Mouse (Mus musculus) C2C12 (cell line): ENCODE measurements around the gene Acaa1b. TPM values are rescaled to one million over a fixed set of nuclear protein-coding genes. Genes with fewer than 3 reads are reported as not detected.

Source experiments
- H3K27me3 ChIP-seq: one replicate; pipeline ENCODE4 v1.6.1; 2011; ENCODE audit not compliant: control insufficient read depth, insufficient read depth, insufficient read length
- H3K36me3 ChIP-seq: one replicate; pipeline ENCODE4 v1.6.1; 2011; ENCODE audit not compliant: control insufficient read depth, insufficient read depth
- H3K4me3 ChIP-seq: one replicate; pipeline ENCODE4 v1.5.1; 2011; ENCODE audit warnings: mild to moderate bottlenecking, control low read depth; ENCODE audit not compliant: poor library complexity, insufficient read depth, severe bottlenecking
- H3K79me2 ChIP-seq: one replicate; pipeline ENCODE4 v1.6.1; 2011; ENCODE audit not compliant: control insufficient read depth, insufficient read depth
- H3K79me3 ChIP-seq: one replicate; pipeline ENCODE4 v1.6.1; 2011; ENCODE audit warnings: low read depth, control low read depth
- H3ac ChIP-seq: one replicate; pipeline ENCODE3; 2011; ENCODE audit warnings: low read depth; ENCODE audit not compliant: control insufficient read depth, insufficient read length
- CEBPB ChIP-seq: IDR thresholded peaks from one replicate; pipeline ENCODE4 v1.6.1; 2011; ENCODE audit warnings: low read depth, mild to moderate bottlenecking, control low read depth, moderate library complexity
- CTCF ChIP-seq: IDR thresholded peaks from one replicate; pipeline ENCODE4 v1.5.1; 2011; ENCODE audit not compliant: control insufficient read depth, insufficient read depth, insufficient read length
- FOSL1 ChIP-seq: IDR thresholded peaks from one replicate; pipeline ENCODE4 v1.8.0; 2011; ENCODE audit warnings: mild to moderate bottlenecking, low read length; ENCODE audit not compliant: poor library complexity, insufficient read depth, severe bottlenecking
- MAX ChIP-seq: IDR thresholded peaks from one replicate; pipeline ENCODE4 v1.6.1; 2011; ENCODE audit warnings: mild to moderate bottlenecking, control low read depth
- MYOD1 ChIP-seq: IDR thresholded peaks from one replicate; pipeline ENCODE4 v1.6.1; 2011; ENCODE audit warnings: low read depth; ENCODE audit not compliant: control insufficient read depth, insufficient read length
- MYOG ChIP-seq: IDR thresholded peaks from one replicate; pipeline ENCODE4 v1.6.1; 2011; ENCODE audit not compliant: control insufficient read depth, insufficient read length; ENCODE audit errors: extremely low read depth
- USF1 ChIP-seq: IDR thresholded peaks from one replicate; pipeline ENCODE4 v1.6.1; 2011; ENCODE audit warnings: low read depth, mild to moderate bottlenecking, control low read depth, moderate library complexity
- long read RNA-seq, 2 experiments: library from polyadenylated mRNA; unstranded; transcript quantifications; one replicate each; pipeline ENCODE4 v2.0.0; 2019 to 2020
- polyA plus RNA-seq: library from polyadenylated mRNA; unstranded; fragments of >200 nt; fragmentation: generic; extraction: Trizol; gene quantifications from one replicate; pipeline ENCODE4 v1.2.1, GENCODE M21; 2012; ENCODE audit warnings: missing spikeins

Acaa1b gene
- 0.96 TPM for polyA plus RNA-seq
- long read RNA-seq, experiment 1: 0 reads
- long read RNA-seq, experiment 2: 0 reads

GRCm38 (mm10) chr9:119156278-119157201 lies at the start of gene Acaa1b:
Acaa1b (minus strand) TSS chr9:119157093.
- Histone ChIP-seq H3ac (no peak within 1 kb of the TSS), H3K79me2 (no peaks in the 10 kb centered on the region), H3K27me3 (peaks cover 73% of the 10 kb centered on the region), H3K36me3 (no peaks in the 10 kb centered on the region), H3K4me3 (no peak within 1 kb of the TSS), H3K79me3 (no peaks in the 10 kb centered on the region)
- no peak for TF ChIP-seq MAX
- TF ChIP-seq CTCF: peak; percentile 46

- H3K27me3 ChIP-seq: no peaks in the 10 kb centered on the region
- no peaks in the 10 kb centered on the region for H3K79me3 ChIP-seq
These were observed 49.8 kb upstream of the Acaa1b start for GRCm38 (mm10) chr9:119206666-119207065.

GRCm38 (mm10) chr9:119205756-119206155 lies 48.9 kb upstream of the Acaa1b start:
- TF ChIP-seq FOSL1 (no peak), CEBPB (no peak), USF1 (no peak), MYOD1 (no peak), CTCF (no peak), MAX (no peak), MYOG (no peak)
- Histone ChIP-seq H3K4me3 (no peak overlapping the region), H3K79me3 (no peaks in the 10 kb centered on the region), H3K36me3 (no peaks in the 10 kb centered on the region), H3ac (no peak overlapping the region), H3K79me2 (no peaks in the 10 kb centered on the region), H3K27me3 (peaks cover 3% of the 10 kb centered on the region)

More at GRCm38 (mm10) chr9:119206666-119207065, 49.8 kb upstream of the Acaa1b start:
- Histone ChIP-seq H3K4me3 (no peak overlapping the region), H3ac (no peak overlapping the region), H3K36me3 (no peaks in the 10 kb centered on the region), H3K79me2 (no peaks in the 10 kb centered on the region)
- TF ChIP-seq MAX (no peak), USF1 (no peak), CEBPB (no peak), CTCF (no peak), FOSL1 (no peak)

GRCm38 (mm10) chr9:119203617-119204016 lies 46.7 kb upstream of the Acaa1b start:
- Histone ChIP-seq H3K79me3 (no peaks in the 10 kb centered on the region), H3K27me3 (peaks cover 3% of the 10 kb centered on the region), H3K36me3 (no peaks in the 10 kb centered on the region), H3K79me2 (no peaks in the 10 kb centered on the region), H3K4me3 (no peak overlapping the region), H3ac (no peak overlapping the region)
- TF ChIP-seq MAX: no peak
- TF ChIP-seq CTCF: no peak
- TF ChIP-seq USF1: no peak
- no peak for TF ChIP-seq MYOD1
- no peak for TF ChIP-seq CEBPB
- no peak for TF ChIP-seq MYOG
- TF ChIP-seq FOSL1: no peak

- Histone ChIP-seq H3K27me3 (peaks cover 3% of the 10 kb centered on the region), H3K36me3 (no peaks in the 10 kb centered on the region), H3ac (no peak overlapping the region), H3K79me2 (no peaks in the 10 kb centered on the region), H3K4me3 (no peak overlapping the region), H3K79me3 (no peaks in the 10 kb centered on the region)
- no peak for TF ChIP-seq USF1
- TF ChIP-seq CEBPB: no peak
- TF ChIP-seq MAX: no peak
- TF ChIP-seq CTCF: no peak
- no peak for TF ChIP-seq MYOD1
- no peak for TF ChIP-seq MYOG
- TF ChIP-seq FOSL1: no peak
These were observed 44.8 kb upstream of the Acaa1b start for GRCm38 (mm10) chr9:119201653-119202052.
